Mouse (Mus musculus) kidney, postnatal 4 days (tissue): ENCODE measurements around the gene Abl1.

Experiments used
- DNase-seq, 2 experiments: peaks; one replicate each; pipeline ENCODE4 v3.0.0; 2021; ENCODE audit warnings: mixed read lengths in 2 of 2

Abl1 gene

GRCm38 (mm10) chr2:31790728-31791251, 102.6 kb downstream of the Abl1 start:
- no peak for DNase-seq

GRCm38 (mm10) chr2:31791260-31791659, 103.1 kb downstream of the Abl1 start:
- no peak for DNase-seq

- DNase-seq: no peak
Measured at GRCm38 (mm10) chr2:31792611-31793010, 104.4 kb downstream of the Abl1 start.

GRCm38 (mm10) chr2:31796943-31797342, 108.8 kb downstream of the Abl1 start:
- no peak for DNase-seq

- DNase-seq: no peak
Measured at GRCm38 (mm10) chr2:31801416-31801815, 113.2 kb downstream of the Abl1 start.

GRCm38 (mm10) chr2:31802811-31803210, 114.6 kb downstream of the Abl1 start:
- DNase-seq: no peak

- peak; percentile 48 to 69 for DNase-seq
Measured at GRCm38 (mm10) chr2:31803480-31803879, 115.3 kb downstream of the Abl1 start.

GRCm38 (mm10) chr2:31806639-31807382, 118.6 kb downstream of the Abl1 start:
- DNase-seq: no peak

- DNase-seq: peak; percentile 55 to 70
Measured at GRCm38 (mm10) chr2:31808410-31809357, 120.5 kb downstream of the Abl1 start.

- DNase-seq: no peak
Measured at GRCm38 (mm10) chr2:31809358-31809740, 121.2 kb downstream of the Abl1 start.

GRCm38 (mm10) chr2:31810444-31810843, 122.3 kb downstream of the Abl1 start, which contains the start of gene Qrfp:
TSS of gene Qrfp (minus strand) at chr2:31810580.
- DNase-seq: no peak

- no peak for DNase-seq
Measured at GRCm38 (mm10) chr2:31811086-31811958, 123.1 kb downstream of the Abl1 start.

- no peak for DNase-seq
Measured at GRCm38 (mm10) chr2:31813641-31814040, 125.5 kb downstream of the Abl1 start.

GRCm38 (mm10) chr2:31814699-31815098, 126.5 kb downstream of the Abl1 start:
- DNase-seq: no peak

- peak; percentile 83 to 88 for DNase-seq
Measured at GRCm38 (mm10) chr2:31815367-31815766, 127.2 kb downstream of the Abl1 start.

- DNase-seq: peak in 1 of 2 experiments; percentile 29
Measured at GRCm38 (mm10) chr2:31822524-31823371, 134.6 kb downstream of the Abl1 start.

- peak; percentile 70 to 74 for DNase-seq
Measured at GRCm38 (mm10) chr2:31823933-31824730, 136.0 kb downstream of the Abl1 start.

- no peak for DNase-seq
Measured at GRCm38 (mm10) chr2:31825469-31825911, 137.3 kb downstream of the Abl1 start.

GRCm38 (mm10) chr2:31826094-31827085, 138.2 kb downstream of the Abl1 start:
- DNase-seq: no peak
